Mouse (Mus musculus) urinary bladder, postnatal 4 days (tissue): ENCODE measurements at regions not wholly inside any gene's neighbourhood (a gene's known extent, or its start where the extent isn't known, plus 50 kb on each side); places are given as distances from the start of the nearest gene placed in this dataset.

Experiments used
- DNase-seq, 2 experiments: peaks; one replicate each; pipeline ENCODE4 v3.0.0; 2021 to 2022; ENCODE audit warnings: low spot score in 2 of 2

DNA sequence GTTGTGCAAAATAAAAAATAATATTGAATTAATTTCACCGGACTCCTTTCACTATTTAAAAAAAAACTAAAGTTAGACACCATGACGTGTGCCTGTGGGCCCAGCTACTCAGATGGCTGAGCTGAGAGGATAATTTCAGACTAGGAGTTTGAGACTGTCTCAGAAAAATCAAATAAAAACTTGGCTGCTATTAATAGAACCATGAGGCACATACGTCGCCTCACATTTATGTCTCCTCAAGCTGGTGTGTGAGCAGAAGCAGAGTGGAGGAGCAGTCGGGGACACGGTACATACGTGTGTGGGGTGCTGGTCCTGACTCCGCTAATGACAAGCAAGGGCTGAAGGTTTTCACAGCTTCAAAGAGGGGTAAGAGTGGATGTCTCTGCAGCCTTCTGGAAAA, 52.8 kb upstream of the Dmrtb1 start:
- no peak for DNase-seq

- peak; percentile 77 to 86 for DNase-seq
These were observed 53.9 kb upstream of the Dmrtb1 start for GRCm38 (mm10) chr4:107737907-107738306.

DNA sequence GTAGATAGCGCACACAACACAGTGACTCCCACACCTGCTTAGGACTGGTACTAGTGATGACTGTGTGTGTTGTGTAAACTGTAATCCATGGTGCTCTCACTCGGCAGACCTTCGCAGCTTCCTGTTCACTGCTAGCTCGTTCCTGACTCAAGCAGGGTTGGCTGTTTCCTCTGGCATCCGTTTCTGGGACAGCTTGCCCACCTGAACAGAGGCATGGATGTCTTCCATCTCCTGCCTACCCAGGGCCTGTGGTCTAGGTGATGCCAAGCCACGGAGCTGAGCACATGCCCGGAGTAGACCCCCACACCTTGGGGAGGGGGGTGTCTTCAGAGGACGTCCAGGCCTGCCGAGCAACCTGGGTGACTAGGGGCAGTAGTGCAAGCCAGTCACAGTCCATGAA, 54.7 kb upstream of the Dmrtb1 start:
- no peak for DNase-seq

- no peak for DNase-seq
These were observed 55.9 kb upstream of the Dmrtb1 start for GRCm38 (mm10) chr4:107739789-107740405.

GRCm38 (mm10) chr4:107743646-107744045, 58.4 kb upstream of the Lrp8 start:
- DNase-seq = no peak

DNA sequence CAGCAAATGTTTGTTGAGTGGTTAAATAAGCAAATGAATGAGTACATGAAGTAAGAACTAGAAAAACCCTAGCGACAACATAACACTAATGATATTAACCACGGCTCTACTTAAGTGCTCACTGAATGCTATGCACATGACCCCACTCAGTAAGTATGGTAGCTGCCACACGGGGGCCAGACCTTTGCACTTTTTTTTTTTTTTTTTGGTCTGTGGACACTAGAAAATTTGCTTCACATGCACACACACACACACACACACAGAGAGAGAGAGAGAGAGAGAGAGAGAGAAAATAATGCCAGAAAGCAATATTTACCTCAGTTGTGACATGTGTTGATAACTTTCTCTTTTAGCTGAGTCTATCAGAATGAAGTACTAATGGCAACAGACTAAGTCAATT, 55.7 kb upstream of the Lrp8 start:
- DNase-seq = no peak

DNA sequence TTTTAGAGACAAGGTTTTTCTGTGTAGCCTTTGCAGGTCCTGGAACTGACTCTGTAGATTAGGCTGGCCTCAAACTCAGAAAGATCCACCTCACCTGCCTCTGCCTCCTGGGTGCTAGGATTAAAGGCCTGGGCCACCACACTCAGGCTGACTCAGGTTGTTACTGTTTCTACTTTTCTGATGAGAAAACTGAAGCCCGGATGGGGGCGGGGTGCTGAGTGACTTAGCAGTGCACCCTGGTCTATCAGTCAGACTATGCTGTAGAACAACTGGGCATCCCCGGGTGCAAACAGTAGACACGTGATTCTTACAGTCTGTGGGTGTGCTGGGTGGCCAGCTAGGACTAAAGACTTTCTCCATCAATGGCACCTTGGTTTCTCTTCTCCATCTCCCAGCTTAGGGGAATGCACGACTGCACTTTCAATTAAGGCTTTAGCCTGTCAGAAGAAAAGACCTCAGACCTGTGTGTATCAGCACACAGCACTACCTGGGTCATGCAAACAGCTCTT, 55.1 kb upstream of the Lrp8 start:
- no peak for DNase-seq

GRCm38 (mm10) chr4:107747454-107747853, 54.6 kb upstream of the Lrp8 start:
- no peak for DNase-seq

GRCm38 (mm10) chr4:107747907-107748628, 54.0 kb upstream of the Lrp8 start:
- no peak for DNase-seq

- no peak for DNase-seq
These were observed 53.0 kb upstream of the Lrp8 start for GRCm38 (mm10) chr4:107749045-107749444.

DNA sequence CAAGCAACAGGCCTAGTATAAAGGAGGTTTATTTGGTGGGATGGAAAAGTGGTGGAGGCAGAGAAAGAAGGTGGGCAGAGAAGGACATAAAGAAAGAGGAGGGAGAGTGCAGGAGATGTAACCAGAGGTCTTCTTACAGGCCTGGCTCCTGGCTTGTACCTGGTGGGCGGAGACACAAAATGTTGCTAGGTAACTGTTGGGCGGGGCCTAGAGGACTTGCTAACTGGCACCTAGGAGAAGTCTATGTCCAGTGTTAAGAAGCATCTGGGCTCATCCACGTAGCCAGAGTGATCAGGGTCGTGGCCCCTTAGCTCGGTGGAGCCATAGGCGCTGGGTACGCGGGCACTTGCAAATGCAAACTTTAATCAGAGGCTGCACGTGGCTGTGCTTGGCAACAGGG, 52.0 kb upstream of the Lrp8 start:
- no peak for DNase-seq
